Mouse (Mus musculus): ENCODE data around the gene Kpna3. TPM values are rescaled to one million over a fixed set of nuclear protein-coding genes. Genes with fewer than 3 reads are reported as not detected.
"Not testable (repeated sequence)": the region's sequence is repeated elsewhere in the genome, so short reads cannot be mapped to it uniquely, and the experiment has no call there.

The Kpna3 gene
- polyA plus RNA-seq, 2 experiments = 13.4 to 27.7 TPM

GRCm38 (mm10) chr14:61327007-61327406 is 112.7 kb downstream of the Kpna3 start:
- not testable (repeated sequence) for H3K4me1 ChIP-seq (replicated peaks; ENCODE audit: control insufficient read depth in 2 of 2, insufficient read depth in 2 of 2, low read length in 1 of 2); H3K9me3 ChIP-seq (ENCODE audit: control insufficient read depth, low read length); H3K27me3 ChIP-seq (ENCODE audit: control insufficient read depth, insufficient read depth, low read length); H3K27ac ChIP-seq; H3K36me3 ChIP-seq (replicated peaks; ENCODE audit: control insufficient read depth, insufficient read depth, low read depth); H3K9ac ChIP-seq (replicated peaks); DNase-seq (ENCODE audit: low read depth in 3 of 3, low spot score in 3 of 3); ATAC-seq (ENCODE audit: insufficient read depth); H3K4me3 ChIP-seq (ENCODE audit: insufficient read depth in 1 of 2, low read depth in 2 of 2, low read length in 2 of 2)
- 19% methylated on average over 6 of the region's 6 CpGs for WGBS (ENCODE audit: insufficient replicate concordance)
- TF ChIP-seq CTCF (IDR thresholded peaks at IDR 0.05; ENCODE audit: low read depth) = peak; percentile 24; the same call in 1 of the 2 replicates
- peak overlapping the region; percentile 33; the same call in 1 of the 2 replicates for H3K4me2 ChIP-seq (ENCODE audit: low read depth)

DNA sequence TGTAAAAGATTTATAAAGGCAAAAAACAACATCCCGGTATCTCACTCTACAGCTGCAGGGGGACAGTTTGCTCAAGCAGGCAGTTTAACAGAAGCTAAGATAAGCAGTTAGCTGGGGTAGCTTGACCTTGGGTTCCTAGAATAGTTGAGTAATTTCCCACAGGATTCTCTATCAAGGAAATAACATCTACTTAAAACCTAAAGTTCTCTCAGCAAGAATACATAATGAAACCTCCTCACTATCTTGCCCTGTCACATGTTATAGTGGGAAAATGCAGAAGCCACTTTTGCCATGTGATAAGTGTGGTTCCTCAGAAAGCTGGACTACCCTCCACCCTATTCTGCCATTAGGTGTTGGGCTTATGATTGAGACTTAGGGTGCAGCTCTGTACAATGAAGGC is 116.9 kb downstream of the Kpna3 start:
- no peak for DNase-seq (ENCODE audit: low read depth in 3 of 3, low spot score in 3 of 3)
- H3K27me3 ChIP-seq (ENCODE audit: control insufficient read depth, insufficient read depth, low read length) = no peaks in the 10 kb centered on the region
- peaks cover 0 to 8% of the 10 kb centered on the region in 2 experiments; a peak in 2 of 4 replicates for H3K4me1 ChIP-seq (replicated peaks; ENCODE audit: control insufficient read depth in 2 of 2, insufficient read depth in 2 of 2, low read length in 1 of 2)
- no peaks in the 10 kb centered on the region for H3K36me3 ChIP-seq (replicated peaks; ENCODE audit: control insufficient read depth, insufficient read depth, low read depth)
- no peaks in the 10 kb centered on the region for H3K9me3 ChIP-seq (ENCODE audit: control insufficient read depth, low read length)
- H3K4me3 ChIP-seq (ENCODE audit: insufficient read depth in 1 of 2, low read depth in 2 of 2, low read length in 2 of 2) = no peak overlapping the region
- WGBS (ENCODE audit: insufficient replicate concordance) = 53% methylated on average over 1 of the region's 1 CpGs
- H3K4me2 ChIP-seq (ENCODE audit: low read depth) = no peak overlapping the region
- no peak overlapping the region for H3K27ac ChIP-seq
- ATAC-seq (ENCODE audit: insufficient read depth) = no peak
- TF ChIP-seq CTCF (IDR thresholded peaks at IDR 0.05; ENCODE audit: low read depth) (no peak), EP300 (IDR thresholded peaks at IDR 0.05; ENCODE audit: low read depth) (no peak)
- no peak overlapping the region for H3K9ac ChIP-seq (replicated peaks)

DNA sequence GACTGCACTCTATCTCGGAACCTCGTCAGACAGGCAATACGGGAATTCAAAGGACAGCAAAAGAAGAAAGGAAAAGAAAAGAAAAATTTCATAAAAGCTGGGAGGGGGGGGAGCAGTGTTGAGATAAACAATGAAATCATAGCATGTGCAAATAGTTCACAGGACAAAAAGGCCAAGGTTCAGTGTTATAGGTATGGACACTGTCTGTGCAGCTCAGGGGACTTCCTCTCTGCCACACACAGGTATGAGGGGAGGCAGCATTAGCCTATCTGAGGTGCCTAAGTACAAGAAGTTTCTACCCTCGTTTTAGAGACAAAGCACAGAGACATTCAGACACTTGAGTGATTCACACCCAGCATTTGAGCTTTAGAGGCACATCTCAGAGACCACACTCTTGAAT is 118.5 kb downstream of the Kpna3 start:
- ATAC-seq (ENCODE audit: insufficient read depth) = no peak

GRCm38 (mm10) chr14:61320765-61321164 is 118.9 kb downstream of the Kpna3 start:
- DNase-seq (ENCODE audit: low read depth in 3 of 3, low spot score in 3 of 3) = no peak
- H3K9ac ChIP-seq (replicated peaks) = no peak overlapping the region
- no peaks in the 10 kb centered on the region for H3K9me3 ChIP-seq (ENCODE audit: control insufficient read depth, low read length)
- no peaks in the 10 kb centered on the region for H3K27me3 ChIP-seq (ENCODE audit: control insufficient read depth, insufficient read depth, low read length)
- WGBS (ENCODE audit: insufficient replicate concordance) = 63% methylated on average over 1 of the region's 1 CpGs
- H3K36me3 ChIP-seq (replicated peaks; ENCODE audit: control insufficient read depth, insufficient read depth, low read depth) = no peaks in the 10 kb centered on the region
- no peak overlapping the region for H3K4me2 ChIP-seq (ENCODE audit: low read depth)
- H3K4me3 ChIP-seq (ENCODE audit: insufficient read depth in 1 of 2, low read depth in 2 of 2, low read length in 2 of 2) = no peak overlapping the region
- TF ChIP-seq CTCF (IDR thresholded peaks at IDR 0.05; ENCODE audit: low read depth) (no peak), EP300 (IDR thresholded peaks at IDR 0.05; ENCODE audit: low read depth) (no peak)
- H3K27ac ChIP-seq = no peak overlapping the region
- peaks cover 0 to 6% of the 10 kb centered on the region in 2 experiments; a peak in 1 of 4 replicates for H3K4me1 ChIP-seq (replicated peaks; ENCODE audit: control insufficient read depth in 2 of 2, insufficient read depth in 2 of 2, low read length in 1 of 2)
- peak; percentile 51; the same call in 1 of the 2 replicates for ATAC-seq (ENCODE audit: insufficient read depth)

More for the DNA sequence above, 118.5 kb downstream of the Kpna3 start:
- WGBS (ENCODE audit: insufficient replicate concordance) = 72% methylated on average over 4 of the region's 4 CpGs
- TF ChIP-seq EP300 (IDR thresholded peaks at IDR 0.05; ENCODE audit: low read depth) (no peak), CTCF (IDR thresholded peaks at IDR 0.05; ENCODE audit: low read depth) (no peak)
- Histone ChIP-seq H3K4me2 (ENCODE audit: low read depth) (no peak overlapping the region), H3K9me3 (ENCODE audit: control insufficient read depth, low read length) (no peaks in the 10 kb centered on the region), H3K4me3 (ENCODE audit: insufficient read depth in 1 of 2, low read depth in 2 of 2, low read length in 2 of 2) (no peak overlapping the region), H3K27ac (no peak overlapping the region), H3K9ac (replicated peaks) (no peak overlapping the region), H3K27me3 (ENCODE audit: control insufficient read depth, insufficient read depth, low read length) (no peaks in the 10 kb centered on the region), H3K4me1 (replicated peaks; ENCODE audit: control insufficient read depth in 2 of 2, insufficient read depth in 2 of 2, low read length in 1 of 2) (peaks cover 0 to 6% of the 10 kb centered on the region in 2 experiments; a peak in 1 of 4 replicates), H3K36me3 (replicated peaks; ENCODE audit: control insufficient read depth, insufficient read depth, low read depth) (no peaks in the 10 kb centered on the region)
- no peak for DNase-seq (ENCODE audit: low read depth in 3 of 3, low spot score in 3 of 3)

- H3K9me3 ChIP-seq (ENCODE audit: control insufficient read depth, low read length) = no peaks in the 10 kb centered on the region
- no peak overlapping the region for H3K27ac ChIP-seq
- H3K4me2 ChIP-seq (ENCODE audit: low read depth) = no peak overlapping the region
- ATAC-seq (ENCODE audit: insufficient read depth) (no peak), DNase-seq (ENCODE audit: low read depth in 3 of 3, low spot score in 3 of 3) (peak; percentile 41 to 45 (median 41))
- no peaks in the 10 kb centered on the region for H3K36me3 ChIP-seq (replicated peaks; ENCODE audit: control insufficient read depth, insufficient read depth, low read depth)
- TF ChIP-seq EP300 (IDR thresholded peaks at IDR 0.05; ENCODE audit: low read depth) (no peak), CTCF (IDR thresholded peaks at IDR 0.05; ENCODE audit: low read depth) (peak; percentile 77)
- H3K4me3 ChIP-seq (ENCODE audit: insufficient read depth in 1 of 2, low read depth in 2 of 2, low read length in 2 of 2) = no peak overlapping the region
- WGBS (ENCODE audit: insufficient replicate concordance) = 32% methylated on average over 4 of the region's 4 CpGs
- H3K4me1 ChIP-seq (replicated peaks; ENCODE audit: control insufficient read depth in 2 of 2, insufficient read depth in 2 of 2, low read length in 1 of 2) = peaks cover 0 to 6% of the 10 kb centered on the region in 2 experiments; a peak in 1 of 4 replicates
- H3K9ac ChIP-seq (replicated peaks) = no peak overlapping the region
- H3K27me3 ChIP-seq (ENCODE audit: control insufficient read depth, insufficient read depth, low read length) = no peaks in the 10 kb centered on the region
These were observed 122.8 kb downstream of the Kpna3 start for GRCm38 (mm10) chr14:61316861-61317260.

Other genes with a start within 250 kb of the Kpna3 start
- 0.02 and 0.03 TPM in 2 replicates for gene Sgcg, start 181.4 kb downstream of the Kpna3 start, polyA plus RNA-seq (2012; rRNA removed)
- gene Sgcg, start 181.4 kb downstream of the Kpna3 start, polyA plus RNA-seq (2014; fragmentation: Nextera tagmentation; extraction: Ambion mirVana) = 0.05 TPM in 1 of 2 replicates, not detected in the other
- 1.1 and 1.6 TPM in 2 replicates for gene Arl11, start 130.1 kb downstream of the Kpna3 start, polyA plus RNA-seq (2012; rRNA removed)
- gene Arl11, start 130.1 kb downstream of the Kpna3 start, polyA plus RNA-seq (2014; fragmentation: Nextera tagmentation; extraction: Ambion mirVana) = 1.4 and 1.8 TPM in 2 replicates
- 0.90 and 1.1 TPM in 2 replicates for gene Ebpl, start 79.4 kb downstream of the Kpna3 start, polyA plus RNA-seq (2012; rRNA removed)
- 4.7 and 4.9 TPM in 2 replicates for gene Ebpl, start 79.4 kb downstream of the Kpna3 start, polyA plus RNA-seq (2014; fragmentation: Nextera tagmentation; extraction: Ambion mirVana)
- 2.4 and 4.5 TPM in 2 replicates for gene Spryd7, start 117.0 kb upstream of the Kpna3 start, polyA plus RNA-seq (2012; rRNA removed)
- gene Spryd7, start 117.0 kb upstream of the Kpna3 start, polyA plus RNA-seq (2014; fragmentation: Nextera tagmentation; extraction: Ambion mirVana) = 8.3 and 10.1 TPM in 2 replicates
- 1.9 and 2.7 TPM in 2 replicates for gene Trim13, start 158.4 kb upstream of the Kpna3 start, polyA plus RNA-seq (2012; rRNA removed)
- 4.0 and 4.3 TPM in 2 replicates for gene Trim13, start 158.4 kb upstream of the Kpna3 start, polyA plus RNA-seq (2014; fragmentation: Nextera tagmentation; extraction: Ambion mirVana)
- gene Kcnrg, start 167.6 kb upstream of the Kpna3 start, polyA plus RNA-seq (2012; rRNA removed) = 0.08 and 0.13 TPM in 2 replicates
- 0.19 and 0.25 TPM in 2 replicates for gene Kcnrg, start 167.6 kb upstream of the Kpna3 start, polyA plus RNA-seq (2014; fragmentation: Nextera tagmentation; extraction: Ambion mirVana)

Data from liver, embryonic 14.5 days (tissue).